Mouse (Mus musculus): ENCODE measurements around the gene Tbrg1.

Tbrg1 gene

GRCm38 (mm10) chr9:37629941-37630340 is 27.2 kb downstream of the Tbrg1 start:
- no peak for DNase-seq

GRCm38 (mm10) chr9:37628581-37628980 is 28.5 kb downstream of the Tbrg1 start:
- no peak for DNase-seq

- no peak for DNase-seq
Observed at GRCm38 (mm10) chr9:37627263-37627662, 29.8 kb downstream of the Tbrg1 start.

GRCm38 (mm10) chr9:37626103-37626567 is 31.0 kb downstream of the Tbrg1 start:
- DNase-seq, result peak; percentile 18

GRCm38 (mm10) chr9:37625641-37626040 is 31.5 kb downstream of the Tbrg1 start:
- DNase-seq, result peak; percentile 67

GRCm38 (mm10) chr9:37625129-37625528 is 32.0 kb downstream of the Tbrg1 start:
- DNase-seq, result no peak

- no peak for DNase-seq
Observed at GRCm38 (mm10) chr9:37624502-37624901, 32.6 kb downstream of the Tbrg1 start.

- DNase-seq, result no peak
Observed at GRCm38 (mm10) chr9:37623981-37624380, 33.1 kb downstream of the Tbrg1 start.

GRCm38 (mm10) chr9:37621290-37621689 is 35.8 kb downstream of the Tbrg1 start:
- no peak for DNase-seq

GRCm38 (mm10) chr9:37616770-37617169 is 40.3 kb downstream of the Tbrg1 start:
- no peak for DNase-seq

- no peak for DNase-seq
Observed at GRCm38 (mm10) chr9:37615220-37615619, 41.9 kb downstream of the Tbrg1 start.

GRCm38 (mm10) chr9:37614316-37614715 is 42.8 kb downstream of the Tbrg1 start:
- DNase-seq, result no peak

GRCm38 (mm10) chr9:37613911-37614280 is 43.2 kb downstream of the Tbrg1 start:
- no peak for DNase-seq

- DNase-seq, result peak; percentile 85
Observed at GRCm38 (mm10) chr9:37613182-37613910, 43.8 kb downstream of the Tbrg1 start, which contains the start of gene Spa17. Gene Spa17 (minus strand): TSS chr9:37613722.

- DNase-seq, result no peak
Observed at GRCm38 (mm10) chr9:37609558-37609957, 47.6 kb downstream of the Tbrg1 start.

GRCm38 (mm10) chr9:37605089-37605488 is 52.0 kb downstream of the Tbrg1 start:
- no peak for DNase-seq

GRCm38 (mm10) chr9:37600538-37601205 is 56.4 kb downstream of the Tbrg1 start:
- no peak for DNase-seq
